Mouse (Mus musculus) cerebellum, adult 11-12 months (tissue): Measurements from ENCODE around the gene Ecpas.
A peak's percentile ranks its signal among the peaks of the same experiment; 100 is the strongest.

ENCODE experiments used
- DNase-seq: peaks from one replicate; pipeline ENCODE4 v3.0.0; 2022

Gene Ecpas

DNA sequence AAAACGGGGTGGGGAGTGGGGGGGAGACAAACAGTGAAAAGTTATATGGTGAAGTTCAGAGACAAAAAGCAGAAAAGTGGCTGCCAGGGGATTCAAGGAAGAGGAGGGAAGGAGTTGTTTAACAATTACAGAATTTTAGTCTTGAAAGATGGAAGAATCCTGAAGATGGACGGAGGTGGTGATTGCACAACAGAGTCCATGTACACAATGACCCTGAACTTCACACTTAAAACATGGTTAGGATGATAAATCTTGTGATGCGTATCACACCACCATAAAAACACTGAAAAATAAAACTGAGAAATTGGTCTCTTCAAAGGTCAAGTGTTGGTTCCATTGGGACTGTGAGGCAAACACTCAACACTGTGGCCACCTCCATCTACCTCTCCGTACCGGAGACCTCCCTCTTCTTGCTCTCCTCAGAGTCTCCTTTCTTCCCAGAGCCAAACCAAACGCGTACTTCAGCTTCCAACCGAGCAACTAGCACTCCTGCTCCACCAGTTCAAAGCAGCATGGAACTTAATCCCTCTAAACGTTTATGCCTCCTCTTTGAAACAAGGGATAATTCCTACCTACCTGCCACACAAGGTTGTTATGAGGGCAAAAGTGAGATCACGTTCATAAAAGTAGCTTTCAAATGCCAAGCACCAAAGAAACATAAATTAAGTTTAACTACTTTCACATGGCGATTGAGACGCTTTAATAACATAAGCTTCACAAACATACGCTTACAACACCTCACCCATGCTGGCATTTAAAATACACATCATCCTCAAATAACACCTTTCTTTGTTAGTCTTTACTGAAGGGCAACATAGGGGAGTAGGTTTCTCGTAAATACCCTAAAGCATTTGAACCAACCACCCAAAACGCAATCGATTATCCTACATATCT lies 2.1 kb downstream of the Ecpas start:
- DNase-seq, result no peak

DNA sequence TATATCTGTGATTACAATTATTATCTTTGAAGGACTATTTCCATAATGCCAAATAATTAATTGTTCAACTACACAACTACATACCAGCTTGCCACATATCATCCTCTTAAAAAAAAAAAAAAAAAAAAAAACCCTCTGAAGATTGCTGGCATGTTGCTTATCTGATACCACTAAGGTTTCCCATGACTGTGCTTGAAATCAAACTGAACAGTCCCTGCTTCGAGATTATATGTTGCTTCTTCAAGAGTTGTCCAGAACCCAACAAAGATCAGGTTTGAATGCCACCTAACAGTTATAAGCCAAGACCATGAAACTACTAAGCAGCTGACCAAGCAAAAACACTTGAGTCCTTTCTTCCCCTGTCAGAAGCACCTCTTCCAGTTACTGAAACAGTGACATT lies 5.1 kb downstream of the Ecpas start:
- no peak for DNase-seq

DNA sequence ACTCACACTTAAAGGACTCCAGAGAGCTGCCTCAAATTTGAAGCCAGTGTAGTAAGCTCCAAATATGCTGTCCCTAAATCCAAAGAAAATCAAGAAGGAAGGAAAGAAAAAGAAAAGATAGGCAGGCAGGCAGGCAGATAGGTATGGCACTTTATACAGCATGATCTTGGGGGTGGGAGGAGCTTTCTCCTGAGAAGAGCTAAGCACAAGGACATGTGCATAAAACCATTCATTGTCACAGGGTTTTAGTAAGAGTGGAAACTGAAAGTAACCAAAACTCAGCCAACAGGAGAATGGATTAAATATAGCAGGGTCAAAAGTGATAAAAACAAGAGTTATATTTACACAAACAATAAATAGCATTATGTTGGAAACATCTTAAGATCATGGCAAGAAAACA lies 14.2 kb downstream of the Ecpas start:
- no peak for DNase-seq

DNA sequence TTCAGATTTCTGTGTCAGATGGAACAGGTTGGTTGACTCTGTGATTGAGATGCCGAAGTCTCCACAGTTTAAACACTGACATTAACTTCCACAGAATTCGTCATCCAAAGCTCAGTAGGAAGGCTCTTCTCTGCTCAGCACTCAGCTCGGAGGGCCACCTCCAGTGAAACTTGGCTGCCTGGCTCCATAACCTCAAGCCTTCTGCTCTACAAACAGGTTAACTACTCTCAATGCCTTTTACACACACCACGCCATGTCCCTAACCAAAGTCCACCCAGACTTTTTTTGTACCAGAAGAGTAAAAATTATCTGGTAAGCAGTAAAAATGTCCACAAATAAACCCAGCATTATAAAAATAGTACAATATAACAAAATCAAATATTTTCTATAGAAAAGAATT lies 15.1 kb downstream of the Ecpas start:
- DNase-seq, result no peak

DNA sequence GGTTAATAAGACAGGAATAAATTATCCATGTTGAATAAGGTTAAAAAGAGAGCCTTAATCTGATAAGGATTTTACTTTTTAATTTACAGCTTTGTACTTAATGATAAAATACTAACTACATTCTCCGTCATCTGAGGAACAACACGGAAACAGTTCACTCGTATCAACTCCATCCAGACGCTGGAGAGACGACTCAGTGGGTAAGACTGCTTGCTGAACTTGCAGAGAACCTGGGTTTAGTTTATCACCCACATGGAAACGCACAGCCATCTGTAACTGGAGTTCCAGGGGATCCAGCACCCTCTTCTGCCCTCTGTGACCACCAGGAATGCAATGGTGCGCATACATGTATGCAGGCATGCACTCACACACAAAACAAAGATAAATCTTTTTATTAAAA lies 18.1 kb downstream of the Ecpas start:
- DNase-seq, result no peak

DNA sequence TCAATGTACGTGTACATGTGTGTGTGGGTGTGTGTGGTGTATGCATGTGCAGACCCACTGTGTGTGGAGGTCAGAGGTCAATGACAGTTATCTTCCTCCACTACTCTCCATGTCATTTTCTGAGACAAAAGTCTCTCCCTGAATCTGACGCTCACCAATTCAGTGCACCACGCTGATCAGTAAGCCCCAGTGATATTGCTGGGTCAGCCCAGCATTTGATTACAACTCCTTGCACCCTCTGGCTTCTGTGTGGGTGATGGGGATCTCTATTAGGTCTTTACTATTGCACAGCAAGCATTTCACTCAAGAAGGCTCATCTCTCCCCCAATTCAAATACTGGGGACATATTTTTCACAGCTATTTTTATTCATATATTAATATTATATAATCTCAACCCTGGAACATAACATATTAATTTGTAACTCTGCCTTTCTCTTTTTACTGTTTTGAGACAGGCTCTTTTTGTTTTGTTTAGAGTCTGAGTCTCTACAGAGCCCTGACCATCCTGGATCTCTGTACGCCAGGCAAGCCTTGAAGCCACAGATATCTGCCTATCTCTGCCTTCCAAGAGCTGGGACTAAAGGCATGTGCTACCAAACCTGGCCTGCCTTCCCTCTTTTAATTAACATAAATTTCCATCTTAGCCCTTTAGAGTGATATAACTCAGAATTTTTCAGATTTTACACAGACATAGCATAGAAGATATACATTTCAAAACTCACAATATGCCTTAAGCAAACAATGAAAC lies 22.3 kb downstream of the Ecpas start:
- DNase-seq, result no peak

DNA sequence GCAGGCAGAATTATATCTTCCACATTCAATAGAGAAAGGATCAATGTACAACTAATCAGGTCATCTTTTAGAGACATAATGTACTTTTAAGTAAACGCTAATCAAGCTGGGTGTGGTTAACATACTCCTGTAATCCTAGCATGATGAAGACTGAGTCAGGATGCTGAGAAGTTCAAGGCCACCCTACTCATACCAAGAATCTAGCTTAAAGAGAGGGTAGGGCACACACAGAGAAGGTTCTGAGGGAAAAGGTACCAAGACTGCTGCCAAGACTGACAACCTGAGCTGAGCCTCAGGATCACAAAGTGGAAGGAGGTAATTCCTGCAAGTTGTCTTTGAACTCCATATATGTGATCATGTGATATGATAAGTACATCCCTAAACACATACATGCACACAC lies 24.0 kb downstream of the Ecpas start:
- DNase-seq, result no peak

DNA sequence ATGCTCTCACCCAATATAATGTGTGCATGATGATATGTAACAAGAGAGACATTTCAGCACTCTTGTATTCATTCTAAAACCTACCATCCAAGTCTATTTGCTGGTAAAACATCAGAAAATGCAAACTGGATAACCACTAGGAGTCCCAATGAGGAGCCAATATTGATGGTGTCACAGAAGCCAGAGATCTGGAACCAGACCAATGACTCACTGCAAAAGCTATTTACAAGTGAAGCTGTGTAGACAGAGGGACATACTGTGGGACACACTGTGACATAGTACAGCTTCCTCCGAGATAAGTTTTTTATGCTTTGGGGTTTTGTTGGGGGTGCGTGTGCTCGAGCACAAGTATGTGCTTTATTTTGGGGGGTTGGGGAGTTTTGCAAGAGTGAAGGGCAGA lies 24.9 kb downstream of the Ecpas start:
- no peak for DNase-seq

DNA sequence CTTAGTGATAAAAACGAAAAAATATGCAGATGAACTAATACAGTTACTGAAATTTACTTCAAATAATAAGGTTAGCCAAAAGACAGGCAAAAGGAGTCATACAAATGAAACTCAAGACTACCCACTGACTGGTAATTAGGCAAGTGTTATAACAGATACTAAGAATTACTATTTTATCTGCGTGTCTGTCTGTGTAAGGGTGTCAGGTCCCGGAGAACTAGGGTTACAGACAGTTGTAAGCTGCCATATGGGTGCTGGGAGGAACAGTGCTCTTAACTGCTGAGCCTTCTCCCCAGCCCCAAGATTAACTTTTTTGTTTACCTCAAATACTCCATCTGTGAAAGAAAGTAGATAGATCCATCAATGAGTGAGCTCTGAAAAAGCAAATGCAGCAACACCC lies 25.8 kb downstream of the Ecpas start:
- DNase-seq, result no peak

DNA sequence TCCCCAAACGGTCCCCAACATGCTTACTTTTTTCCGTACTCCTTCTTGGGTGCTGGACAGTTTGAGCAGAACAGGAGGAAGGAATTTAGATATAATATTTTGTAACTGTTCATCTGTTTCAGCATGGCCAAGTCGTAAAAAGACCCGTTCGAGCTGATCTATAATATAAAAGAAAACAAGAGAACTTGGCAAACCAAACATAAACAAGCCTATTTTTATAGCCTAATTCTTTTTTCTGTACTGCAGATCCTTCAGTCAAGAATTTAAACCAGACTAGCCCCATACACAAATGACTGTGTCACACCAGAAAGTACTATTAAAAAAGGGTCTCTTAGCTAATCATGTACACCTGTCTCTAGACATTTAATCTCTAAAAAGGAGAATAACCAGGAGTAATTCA lies 27.2 kb downstream of the Ecpas start:
- no peak for DNase-seq

DNA sequence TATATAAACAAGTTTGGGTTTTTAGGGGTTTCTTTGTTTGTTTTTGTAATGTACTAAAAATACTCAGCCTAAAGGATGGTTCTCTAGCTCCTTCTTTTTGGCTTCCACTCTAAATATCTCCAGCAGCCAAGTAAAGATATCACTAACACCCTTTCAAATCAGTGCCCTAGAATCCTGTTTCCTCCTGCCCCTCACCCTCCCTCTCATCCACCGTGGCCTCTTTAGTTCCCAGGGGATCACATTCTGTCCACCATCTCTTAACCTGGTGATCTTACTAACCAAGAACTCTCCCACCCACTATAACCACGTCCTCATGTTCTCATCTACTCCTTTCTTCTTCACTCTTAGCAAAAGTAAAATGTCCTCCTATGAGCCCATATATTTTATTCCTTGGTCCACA lies 28.7 kb downstream of the Ecpas start:
- DNase-seq, result no peak

DNA sequence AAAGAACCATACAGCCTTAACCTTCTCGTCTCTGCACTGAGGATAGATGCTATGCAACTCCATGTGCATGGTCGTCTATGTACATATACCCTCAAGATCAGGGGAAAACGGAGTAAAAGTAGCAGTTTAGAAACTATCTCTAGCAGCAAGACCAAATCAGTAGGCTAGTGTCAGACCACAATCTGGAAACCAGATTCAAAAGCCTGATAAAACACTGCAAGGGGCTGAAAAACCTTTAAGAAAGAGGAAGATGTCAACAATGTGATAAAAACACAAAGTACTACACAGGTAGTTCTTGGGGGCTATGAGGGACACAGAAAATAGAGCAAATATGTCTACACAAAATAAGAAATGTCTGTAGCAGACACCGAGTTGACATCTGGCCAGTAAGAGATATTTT lies 38.2 kb downstream of the Ecpas start:
- DNase-seq, result no peak

DNA sequence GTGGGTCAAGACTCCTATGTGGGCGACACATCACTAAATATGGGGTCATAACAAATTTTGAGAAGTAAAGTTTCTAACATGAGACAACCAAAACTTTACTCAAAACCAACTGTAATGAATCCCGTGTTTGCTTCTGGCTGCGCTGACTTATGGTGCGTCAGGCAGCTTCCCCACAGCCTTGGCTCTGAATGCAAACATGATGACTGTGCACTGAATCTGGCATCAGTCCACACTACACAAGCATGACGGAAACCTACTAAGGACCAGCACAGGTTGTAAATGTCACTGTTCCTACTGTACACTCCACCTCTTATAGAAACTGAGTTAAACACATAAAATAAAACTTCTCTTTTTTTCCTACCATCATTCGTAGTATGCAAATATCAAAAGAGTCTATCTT lies 45.3 kb downstream of the Ecpas start:
- peak; percentile 54 for DNase-seq

DNA sequence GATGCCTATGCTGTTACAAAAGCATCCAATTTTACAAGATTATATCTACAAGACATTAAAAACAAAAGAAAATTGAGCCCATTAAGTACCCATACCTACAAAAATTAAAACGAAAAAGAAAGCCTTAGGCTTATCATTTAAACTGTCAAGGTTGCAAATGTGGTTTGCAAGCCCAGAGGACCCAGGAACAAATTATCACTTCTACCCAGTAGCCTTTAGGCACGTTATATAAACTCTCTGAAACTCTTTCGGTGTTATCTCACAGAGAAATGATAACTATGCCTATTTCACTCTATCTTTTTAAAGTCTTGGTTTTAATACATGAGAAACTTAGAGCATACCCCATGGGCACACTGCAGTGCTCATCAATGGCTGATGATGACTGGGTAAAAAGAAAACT lies 79.6 kb downstream of the Ecpas start:
- DNase-seq, result no peak

DNA sequence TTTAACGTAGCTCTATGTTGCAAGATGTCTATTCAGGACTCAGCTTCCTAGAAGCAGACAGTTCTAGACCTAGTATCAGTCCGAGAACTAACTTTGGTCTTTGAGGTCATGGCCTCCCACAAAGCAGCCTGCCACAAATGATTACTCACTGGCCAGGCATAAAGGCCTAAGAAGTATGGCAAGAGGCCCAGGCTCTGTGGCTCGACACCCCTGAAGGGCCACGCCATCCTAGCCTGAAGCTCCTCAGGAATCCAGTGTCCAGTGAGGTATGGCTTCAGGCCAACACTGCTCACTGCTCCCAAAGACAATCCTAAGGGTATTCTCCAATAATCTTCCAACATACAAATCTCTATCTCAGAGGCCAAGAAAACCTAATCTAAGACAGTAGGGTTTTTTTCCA lies 86.6 kb downstream of the Ecpas start:
- no peak for DNase-seq

DNA sequence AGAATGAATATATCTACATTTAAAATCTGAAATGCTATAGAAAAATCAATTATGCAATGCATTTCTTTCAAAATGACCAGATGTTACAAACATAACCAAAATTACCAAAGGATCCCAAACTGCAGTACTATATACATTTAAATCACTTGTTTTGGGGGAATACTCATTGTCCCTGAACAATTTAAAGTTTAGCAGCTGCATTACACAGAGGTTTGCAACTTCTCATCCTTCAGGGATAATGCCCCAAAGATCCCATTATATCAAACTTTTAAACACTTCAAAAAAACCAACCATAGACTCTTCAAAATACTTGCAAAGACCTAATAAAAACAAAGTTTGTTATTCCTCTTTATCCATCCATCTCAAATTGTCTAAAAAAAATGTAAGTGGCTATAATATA lies 124.9 kb downstream of the Ecpas start, which contains the start of gene Olfr267:
Gene Olfr267 (minus strand): TSS at position 101 of the 400 bp plus-strand sequence.
- DNase-seq, result no peak

DNA sequence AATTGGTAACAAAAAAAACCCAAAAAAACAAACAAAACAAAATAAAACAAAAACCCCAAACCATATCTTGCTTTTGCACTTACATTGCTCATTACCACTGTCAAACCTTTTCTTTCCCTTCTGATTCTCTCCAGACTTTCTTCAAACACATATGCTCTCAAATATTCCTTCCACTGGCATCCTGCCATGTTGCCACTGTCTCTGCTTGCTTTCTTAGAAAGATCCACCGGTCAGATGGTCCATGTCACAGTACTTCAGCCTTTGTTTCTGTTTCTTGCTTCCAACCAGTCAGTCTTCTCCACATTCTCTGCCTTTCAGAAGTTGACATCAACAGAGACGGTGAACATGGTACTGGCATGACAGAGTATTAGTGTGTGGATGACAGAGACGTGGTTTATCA lies 125.9 kb downstream of the Ecpas start:
- no peak for DNase-seq

DNA sequence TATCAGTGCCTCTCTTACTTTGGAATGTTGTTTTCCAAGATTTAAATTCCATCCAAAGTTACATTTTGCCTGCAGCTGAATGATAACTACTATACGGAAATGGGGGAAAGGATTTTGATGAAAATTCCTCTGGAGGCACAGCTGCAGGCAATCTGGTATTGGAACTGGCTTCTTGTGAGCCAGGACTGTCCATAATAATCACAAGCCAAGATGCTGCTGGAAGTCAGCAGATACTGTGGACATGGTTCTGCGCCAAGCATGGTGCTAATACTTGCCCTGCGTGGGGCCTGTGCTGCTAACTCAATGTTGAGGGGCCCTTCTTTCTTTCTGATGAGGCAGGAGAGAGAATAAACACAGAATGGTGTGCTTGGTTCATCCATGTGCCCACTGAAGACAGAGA lies 149.1 kb downstream of the Ecpas start:
- DNase-seq, result no peak

DNA sequence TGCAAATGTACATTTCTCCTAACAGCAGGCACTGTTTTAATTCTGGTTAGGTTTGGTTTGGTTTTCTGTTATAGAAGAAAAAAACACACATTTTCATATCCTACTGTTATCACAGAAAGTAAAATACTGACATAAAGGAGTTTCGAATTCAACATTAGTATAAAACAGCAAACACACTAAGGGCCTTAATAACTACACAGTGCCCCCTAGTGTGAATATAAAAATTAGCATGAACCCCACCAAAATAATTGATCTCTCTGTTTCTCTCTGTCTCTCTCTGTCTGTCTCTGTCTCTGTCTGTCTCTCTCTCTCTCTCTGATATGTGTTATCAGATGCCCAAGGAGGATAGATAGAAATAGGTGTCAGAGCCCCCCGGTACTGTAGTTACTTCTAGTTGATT lies 163.0 kb downstream of the Ecpas start:
- no peak for DNase-seq

DNA sequence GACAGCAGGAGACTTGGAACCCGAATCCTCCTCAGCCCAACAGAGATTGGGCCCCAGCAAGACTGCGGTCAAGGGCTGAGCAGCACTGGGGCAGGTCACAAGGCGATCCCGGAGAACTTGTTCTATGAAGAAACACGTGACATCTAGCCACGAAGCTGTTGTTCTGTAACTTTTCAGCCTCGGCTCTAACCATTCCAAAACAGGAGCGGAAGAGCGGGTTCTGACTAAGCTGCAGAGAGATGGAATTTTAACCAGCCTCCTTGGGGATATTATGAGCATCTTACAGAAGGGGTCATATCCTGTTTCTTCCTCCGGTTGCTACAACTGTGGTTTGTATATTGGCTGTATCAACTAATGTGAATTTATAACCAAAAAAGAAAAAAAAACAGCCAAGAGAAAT lies 163.4 kb downstream of the Ecpas start:
- no peak for DNase-seq
